Mouse (Mus musculus): ENCODE measurements around the gene Ttc30a2. TPM values are rescaled to one million over a fixed set of nuclear protein-coding genes. Genes with fewer than 3 reads are reported as not detected.

Gene Ttc30a2
- total RNA-seq, 2 experiments from 2014 or later, result 1.1 TPM

DNA sequence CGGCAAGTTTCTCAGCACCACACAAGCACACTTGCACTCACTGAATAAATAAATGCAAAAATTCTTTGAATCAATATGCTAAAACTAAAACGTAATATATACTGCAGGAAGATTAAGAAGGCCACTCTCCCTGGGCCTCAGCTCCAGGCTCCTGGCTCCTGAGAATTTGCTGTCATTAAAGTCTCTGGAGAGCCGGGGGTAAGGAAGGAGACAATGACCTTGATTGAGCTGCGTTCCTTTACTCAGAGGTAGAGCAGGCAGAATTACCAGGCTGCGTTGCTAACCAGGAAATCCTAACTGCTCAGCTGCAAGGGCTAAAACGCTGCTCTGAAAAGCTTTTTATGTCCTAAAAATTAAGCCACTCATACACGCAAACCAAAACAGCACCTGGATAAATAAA is 44.4 kb downstream of the Ttc30a2 start:
- intact Hi-C loops (cut with DNase I), result no loop called here
- no peak for DNase-seq

DNA sequence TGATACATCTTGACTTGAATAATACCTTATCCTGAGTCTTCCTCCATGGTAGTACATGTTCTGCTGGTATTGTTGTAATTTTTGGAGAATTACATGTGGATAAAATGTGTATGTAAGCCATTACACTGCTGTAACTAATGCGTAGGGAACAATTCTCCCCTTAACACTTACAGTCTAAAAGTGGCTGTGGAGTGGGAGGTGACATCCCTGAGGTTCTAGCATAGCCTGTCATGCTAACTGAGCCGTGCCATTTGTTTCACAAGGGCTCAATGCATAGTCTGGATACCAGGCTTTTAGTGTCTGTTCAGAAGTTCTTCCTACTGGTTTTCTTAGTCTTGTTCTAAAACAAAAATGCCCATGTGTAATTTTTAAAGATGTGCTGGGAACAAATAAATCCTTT is 47.0 kb downstream of the Ttc30a2 start:
- intact Hi-C loops (cut with DNase I), result loop anchor here (1.0 kb wide), 1 partner anchor 15 kb away; no protein-coding TSS in a partner anchor
- no peak for DNase-seq

- no peak for DNase-seq
- intact Hi-C loops (cut with DNase I), result loop anchor here (5.0 kb wide), 1 partner anchor 32 kb away; no protein-coding TSS in a partner anchor
Measured at GRCm38 (mm10) chr2:75929786-75930444, 48.1 kb downstream of the Ttc30a2 start.

- intact Hi-C loops (cut with DNase I), result loop anchor here (5.0 kb wide), 1 partner anchor 33 kb away; no protein-coding TSS in a partner anchor
- DNase-seq, result no peak
Measured at GRCm38 (mm10) chr2:75929141-75929540, 48.8 kb downstream of the Ttc30a2 start.

GRCm38 (mm10) chr2:75928011-75928410 is 50.0 kb downstream of the Ttc30a2 start:
- intact Hi-C loops (cut with DNase I), result loop anchor here (5.0 kb wide), 1 partner anchor 34 kb away; no protein-coding TSS in a partner anchor
- no peak for DNase-seq

- intact Hi-C loops (cut with DNase I), result loop anchor here (5.0 kb wide), 1 partner anchor 36 kb away; no protein-coding TSS in a partner anchor
- no peak for DNase-seq
Measured at GRCm38 (mm10) chr2:75926061-75926460, 51.9 kb downstream of the Ttc30a2 start.

Other genes starting within 250 kb of the Ttc30a2 start
- gene Agps, start 146.0 kb downstream of the Ttc30a2 start, total RNA-seq (2021), result 10 to 100 TPM; 38.6 to 39.2 TPM
- 10 to 100 TPM; 11.0 to 13.7 TPM for gene Ttc30b, start 39.6 kb downstream of the Ttc30a2 start, total RNA-seq (2021)
- 1 to 10 TPM; 1.9 to 2.4 TPM for gene Ttc30a1, start 3.8 kb upstream of the Ttc30a2 start, total RNA-seq (2021)

Data from heart, postnatal 14 days (tissue).